ENCODE assay signal across 8 mouse cellular contexts in genomic region chr12:44209824-44210752, GRCm38 (mm10). TPM values are rescaled to one million over a fixed set of nuclear protein-coding genes. Genes with fewer than 3 reads are reported as not detected.
DNase-seq lines count a peak whose midpoint lies in the region; ATAC-seq lines count a peak whose summit lies in the region.

TSS of gene Dnajb9 (minus strand) at chr12:44210326.

- H3K9me3 ChIP-seq in hindbrain, embryonic 16.5 days (ENCODE audit: control insufficient read depth, low read length) = no peaks in the 10 kb centered on the region

- H3K4me1 ChIP-seq in hindbrain, embryonic 16.5 days (ENCODE audit: control insufficient read depth, insufficient read depth, low read depth, low read length) = peaks cover 7% of the 10 kb centered on the region

- peak within 1 kb of the TSS; percentile 88 for H3K27ac ChIP-seq in hindbrain, embryonic 16.5 days (ENCODE audit: low read depth, low read length)
- H3K27ac ChIP-seq in macrophage = peak within 1 kb of the TSS; percentile 21

- peaks cover 21% of the 10 kb centered on the region for H3K79me2 ChIP-seq in macrophage (ENCODE audit: inconsistent target)

- H3K9ac ChIP-seq in hindbrain, embryonic 16.5 days (ENCODE audit: low read depth, low read length) = peak within 1 kb of the TSS; percentile 86

- peak; percentile 96 for DNase-seq in WW6 (ENCODE audit: low read depth, low spot score)
- DNase-seq in cerebellum, postnatal 4 days (ENCODE audit: low spot score in 2 of 2) = peak; percentile 97 to 99
- peak; percentile 100 for DNase-seq in gastrocnemius, adult 18-20 months (ENCODE audit: low spot score)
- DNase-seq in left cerebral cortex, adult 18-20 months (ENCODE audit: low spot score in 2 of 2) = peak; percentile 100
- peak; percentile 100 for DNase-seq in right cerebral cortex, adult 18-20 months
- DNase-seq in urinary bladder, postnatal 10 days (ENCODE audit: low spot score) = peak; percentile 96

- WGBS in hindbrain, embryonic 16.5 days = under 1% methylated on average over 77 of the region's 77 CpGs
- WGBS in macrophage (ENCODE audit: missing documents) = under 1% methylated on average over 77 of the region's 77 CpGs

- peak; percentile 98 for ATAC-seq in hindbrain, embryonic 16.5 days

- H3K27me3 ChIP-seq in hindbrain, embryonic 16.5 days (replicated peaks; ENCODE audit: control insufficient read depth, insufficient read depth, low read length) = no peaks in the 10 kb centered on the region

- no peaks in the 10 kb centered on the region for H3K36me3 ChIP-seq in hindbrain, embryonic 16.5 days (ENCODE audit: control insufficient read depth, insufficient read depth, low read length)
- H3K36me3 ChIP-seq in macrophage (ENCODE audit: inconsistent target) = no peaks in the 10 kb centered on the region

- peak within 1 kb of the TSS; percentile 98 for H3K4me3 ChIP-seq in hindbrain, embryonic 16.5 days (ENCODE audit: low read length)
- peak within 1 kb of the TSS; percentile 72 for H3K4me3 ChIP-seq in macrophage (ENCODE audit: inconsistent target)

- peak within 1 kb of the TSS; percentile 80 for H3K4me2 ChIP-seq in hindbrain, embryonic 16.5 days (ENCODE audit: low read length)

RNA-seq across cellular contexts. Expression of gene Dnajb9, which starts in this region (rescaled TPM):
- total RNA-seq in gastrocnemius, adult 18-20 months (2021) = 10 to 100 TPM; 30.7 to 38.0 TPM
- 33.6 and 34.2 TPM in 2 replicates for polyA plus RNA-seq in hindbrain, embryonic 16.5 days (2015; fragmentation: Nextera tagmentation; extraction: Ambion mirVana)
- total RNA-seq in left cerebral cortex, adult 18-20 months (2021) = 10 to 100 TPM; 41.3 to 43.4 TPM
- 10 to 100 TPM in 2 of 26 experiments, 1 to 10 TPM in 24; 1.3 to 10.5 (median 3.3) TPM for total RNA-seq in macrophage (2018; cell fraction: chromatin; rRNA removed)
- 10 to 100 TPM; 21.0 to 42.1 (median 33.7) TPM for total RNA-seq in macrophage (2018; cell fraction: cytosol; rRNA removed)
- total RNA-seq in macrophage (2018; cell fraction: nucleus; rRNA removed) = 10 to 100 TPM in 25 of 26 experiments, 1 to 10 TPM in 1; 5.4 to 38.7 (median 18.9) TPM
- 27.8 to 67.1 TPM (median 34.5 TPM) in 3 replicates for polyA plus RNA-seq in macrophage (2018)

Comparison
In these comparisons a context has a peak if more than half of its experiments do, and no peak if none do; other contexts are left out.
1. Peak in every context shown above with its lines: DNase-seq, ATAC-seq, H3K4me3 ChIP-seq and H3K27ac ChIP-seq.